Mouse (Mus musculus) lung, adult 18-20 months (tissue): ENCODE results near the gene Togaram1.

ENCODE experiments used
- DNase-seq, 2 experiments: peaks; one replicate each; pipeline ENCODE4 v3.0.0; 2022; ENCODE audit warnings: mixed read lengths in 2 of 2

Togaram1 gene

DNA sequence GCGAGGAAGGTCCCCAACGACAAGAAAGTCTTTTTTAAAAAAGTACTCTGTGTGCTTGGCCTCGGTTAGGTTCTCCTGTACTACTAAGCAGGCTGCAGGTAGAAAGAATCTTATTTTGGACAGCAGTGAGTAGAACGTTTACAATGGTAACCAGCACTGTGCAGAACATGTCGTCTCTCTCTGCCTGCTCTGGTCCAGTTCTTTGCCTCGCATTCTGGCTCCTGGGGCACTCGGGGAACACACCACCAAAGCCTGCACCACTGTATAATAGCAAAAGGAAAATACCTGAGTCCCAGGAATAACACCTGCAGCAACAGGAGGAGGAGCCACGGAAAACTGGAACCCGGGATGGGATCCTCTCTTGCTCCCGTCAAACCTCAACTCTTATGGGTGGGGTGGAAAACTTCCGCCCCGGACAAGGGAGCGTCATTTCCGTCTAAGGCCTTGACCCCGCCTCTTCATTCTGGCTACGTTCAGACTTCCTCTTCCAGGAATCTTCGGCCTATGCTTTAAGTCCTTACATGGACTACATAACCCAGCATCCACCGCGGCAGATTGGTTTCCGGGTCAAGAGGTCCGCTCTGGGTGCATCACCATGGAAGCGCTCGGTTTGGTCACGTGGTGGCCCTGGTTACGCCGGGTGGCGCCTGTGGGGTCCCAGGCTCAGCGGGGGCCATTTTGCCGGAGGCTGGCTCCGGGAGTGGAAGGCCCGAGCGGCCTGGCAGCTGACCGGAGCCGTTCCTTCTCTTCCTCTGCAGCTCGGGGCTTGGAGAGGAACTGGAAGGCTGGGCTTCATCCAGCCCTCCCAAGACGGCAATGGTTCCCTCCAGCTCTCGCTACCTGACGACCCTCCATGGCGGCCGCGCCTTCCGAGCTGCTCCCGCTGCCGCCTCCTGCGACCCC lies at the start of gene Togaram1, which contains the start of gene Klhl28:
Gene Togaram1 (plus strand): TSS at position 681 of the 903 bp plus-strand sequence.
Gene Klhl28 (minus strand): TSS at position 411 of the 903 bp plus-strand sequence.
- peak; percentile 100 for DNase-seq

DNA sequence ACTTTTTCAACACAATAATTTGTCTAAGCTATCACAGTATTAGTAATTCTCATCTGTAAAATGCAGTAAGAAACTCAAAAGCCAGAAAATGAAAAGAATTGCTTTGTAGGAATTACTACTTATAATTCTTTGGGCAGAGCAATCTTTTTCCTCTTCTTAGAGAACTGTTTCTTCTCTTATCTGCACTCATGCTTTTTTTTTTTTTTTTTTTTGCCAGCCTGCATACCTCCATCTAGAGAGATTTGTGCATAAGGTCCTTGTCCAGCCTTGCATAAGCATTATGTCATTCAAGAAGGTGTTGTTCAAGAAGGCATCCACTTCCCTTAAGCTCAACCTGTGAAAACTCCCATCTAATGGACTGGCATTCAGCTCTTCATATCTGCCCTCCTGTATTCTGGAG lies 48.9 kb upstream of the Togaram1 start:
- no peak for DNase-seq

DNA sequence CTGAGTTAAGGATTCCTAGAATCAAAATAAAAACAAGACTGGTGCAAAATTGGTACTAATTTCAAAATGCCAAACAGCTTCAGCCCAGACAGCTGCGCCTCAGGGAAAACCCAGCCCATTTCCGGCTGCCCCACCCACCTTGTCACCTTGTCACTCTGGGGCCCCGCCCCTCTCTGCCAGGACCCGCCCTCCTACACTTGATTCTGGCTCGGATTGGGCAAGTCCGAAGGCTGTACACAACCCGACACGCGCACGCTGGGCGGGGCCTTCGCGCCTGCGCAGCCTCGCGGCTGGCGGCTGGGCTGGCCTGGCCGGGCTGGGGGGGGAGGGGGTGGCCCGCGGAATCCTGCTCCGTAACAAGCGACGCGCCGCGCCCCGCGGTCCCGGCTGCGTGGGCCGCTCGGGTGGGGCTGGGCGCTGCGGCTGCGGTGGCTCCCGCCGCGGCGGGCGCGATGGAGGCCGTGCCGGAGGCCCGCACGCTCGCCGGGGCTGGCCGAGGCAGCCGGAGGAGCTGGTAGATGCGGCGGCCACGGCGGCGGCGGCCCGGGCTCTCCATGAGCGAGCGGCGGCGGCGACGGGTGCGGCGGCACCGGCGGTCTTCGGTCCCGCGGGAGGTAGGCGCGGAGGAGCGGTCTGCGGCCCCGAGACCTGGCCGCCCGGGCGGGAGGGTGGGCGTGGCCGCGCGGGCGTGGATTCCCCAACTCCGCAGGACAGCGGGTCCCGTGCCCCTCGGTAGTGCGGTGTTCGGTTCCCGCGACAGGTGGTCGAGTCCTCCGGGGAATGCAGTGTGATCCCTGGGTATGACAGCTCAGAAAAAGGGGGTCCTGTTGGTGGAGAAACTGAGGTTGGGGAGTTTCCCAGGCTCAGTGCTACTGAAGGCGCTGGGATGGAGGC lies 47.8 kb upstream of the Togaram1 start, which contains the start of gene Gm527:
Gene Gm527 (plus strand): TSS at position 329 of the 894 bp plus-strand sequence.
- peak; percentile 95 to 97 for DNase-seq

DNA sequence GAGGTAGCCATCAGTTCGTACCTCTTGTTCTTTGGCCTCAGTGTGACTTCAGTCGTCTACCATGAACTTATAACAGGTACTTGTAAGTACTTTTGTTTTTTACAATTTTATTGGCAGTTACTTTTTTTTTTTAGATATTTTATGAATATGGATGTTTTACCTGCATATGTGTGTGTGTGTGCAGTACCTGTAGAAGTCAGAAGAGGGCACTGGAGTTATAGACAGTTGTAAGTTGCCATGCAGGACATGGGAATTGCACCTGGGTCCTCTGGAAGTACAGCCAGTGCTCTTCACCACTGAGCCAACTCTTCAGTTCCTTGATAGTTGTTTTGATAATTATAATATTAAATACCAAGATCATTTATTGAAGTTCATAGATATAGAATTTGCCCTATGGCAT lies 28.1 kb upstream of the Togaram1 start:
- peak in 1 of 2 experiments; percentile 4 for DNase-seq

DNA sequence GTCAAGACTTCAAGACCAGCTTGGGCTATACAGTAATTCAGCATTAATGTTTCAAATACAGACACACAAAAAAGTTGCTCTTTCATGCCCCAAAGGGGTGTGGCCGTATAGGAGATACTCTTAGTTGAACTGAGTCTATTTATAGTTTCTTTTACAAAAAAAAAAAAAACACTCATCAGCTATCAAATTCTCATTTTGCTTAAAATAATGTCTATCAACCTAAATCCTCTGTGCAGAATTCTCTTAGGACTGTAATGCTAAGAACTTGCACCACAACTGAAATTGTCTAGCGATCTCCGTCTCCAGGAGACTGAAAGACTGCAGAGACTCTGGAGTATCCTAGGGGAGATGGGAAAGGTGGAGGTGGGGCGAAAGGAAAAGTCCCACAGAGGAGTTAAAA lies 1.0 kb upstream of the Togaram1 start:
- DNase-seq, result no peak

DNA sequence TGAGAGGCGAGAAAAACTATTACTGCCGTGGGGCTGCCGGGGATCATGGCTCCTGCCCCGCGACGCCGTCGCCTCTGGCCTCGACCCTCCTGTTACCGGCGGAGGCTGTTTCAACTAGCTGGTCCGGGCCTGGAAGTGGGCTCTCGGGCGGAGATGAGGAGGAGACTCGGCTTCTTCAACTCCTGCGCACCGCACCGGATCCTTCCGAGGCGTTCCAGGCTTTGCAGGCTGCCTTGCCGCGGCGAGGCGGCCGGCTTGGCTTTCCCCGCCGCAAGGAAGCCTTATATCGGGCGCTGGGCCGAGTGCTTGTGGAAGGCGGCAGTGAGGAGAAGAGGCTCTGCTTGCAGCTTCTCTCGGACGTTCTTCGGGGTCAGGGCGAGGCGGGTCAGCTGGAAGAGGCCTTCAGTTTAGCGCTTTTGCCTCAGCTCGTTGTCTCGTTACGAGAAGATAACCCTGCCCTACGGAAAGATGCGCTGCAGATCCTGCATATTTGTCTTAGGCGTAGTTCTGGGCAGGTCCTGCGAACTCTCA lies 562 bp downstream of the Togaram1 start:
- DNase-seq, result peak; percentile 41 to 43

DNA sequence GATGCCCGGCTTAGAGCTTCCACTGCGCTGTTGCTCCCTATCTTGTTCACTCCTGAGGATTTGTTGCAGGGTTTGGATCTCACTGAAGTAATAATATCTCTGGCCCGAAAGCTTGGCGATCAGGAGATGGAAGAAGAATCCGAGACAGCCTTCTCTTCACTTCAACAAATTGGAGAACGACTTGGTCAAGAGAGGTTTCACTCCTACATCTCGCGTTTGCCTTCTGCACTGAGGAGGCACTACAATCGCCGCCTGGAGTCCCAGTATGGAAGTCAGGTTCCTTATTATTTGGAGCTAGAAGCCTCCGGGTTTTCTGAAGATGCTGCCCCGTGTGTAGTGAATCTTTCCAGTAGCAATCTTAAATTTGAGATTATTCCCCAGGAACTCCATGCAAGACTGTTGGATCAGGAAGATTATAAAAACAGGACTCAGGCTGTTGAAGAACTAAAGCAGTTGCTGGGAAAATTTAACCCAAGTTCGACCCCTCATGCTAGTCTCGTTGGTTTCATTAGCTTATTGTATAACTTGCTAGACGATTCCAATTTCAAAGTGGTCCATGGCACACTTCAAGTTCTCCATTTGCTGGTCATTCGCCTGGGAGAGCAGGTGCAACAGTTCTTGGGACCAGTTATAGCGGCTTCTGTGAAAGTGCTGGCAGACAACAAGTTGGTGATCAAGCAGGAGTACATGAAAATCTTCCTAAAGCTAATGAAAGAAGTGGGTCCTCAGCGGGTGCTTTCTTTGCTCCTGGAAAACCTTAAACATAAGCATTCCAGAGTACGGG lies 1.2 kb downstream of the Togaram1 start:
- peak; percentile 6 to 9 for DNase-seq

DNA sequence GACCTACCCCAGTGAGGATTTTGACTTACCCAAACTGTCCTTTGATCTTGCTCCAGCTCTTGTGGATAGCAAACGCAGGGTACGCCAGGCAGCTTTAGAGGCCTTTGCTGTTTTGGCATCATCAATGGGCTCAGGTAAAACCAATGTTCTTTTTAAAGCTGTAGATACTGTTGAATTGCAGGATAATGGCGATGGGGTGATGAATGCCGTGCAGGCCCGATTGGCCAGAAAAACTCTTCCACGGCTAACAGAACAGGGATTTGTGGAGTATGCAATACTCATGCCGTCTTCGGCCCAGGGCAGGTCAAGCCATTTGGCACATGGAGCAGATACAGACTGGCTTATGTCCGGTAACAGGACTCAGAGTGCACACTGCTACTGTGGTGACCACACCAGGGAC lies 1.9 kb downstream of the Togaram1 start:
- DNase-seq, result peak; percentile 9 to 15

DNA sequence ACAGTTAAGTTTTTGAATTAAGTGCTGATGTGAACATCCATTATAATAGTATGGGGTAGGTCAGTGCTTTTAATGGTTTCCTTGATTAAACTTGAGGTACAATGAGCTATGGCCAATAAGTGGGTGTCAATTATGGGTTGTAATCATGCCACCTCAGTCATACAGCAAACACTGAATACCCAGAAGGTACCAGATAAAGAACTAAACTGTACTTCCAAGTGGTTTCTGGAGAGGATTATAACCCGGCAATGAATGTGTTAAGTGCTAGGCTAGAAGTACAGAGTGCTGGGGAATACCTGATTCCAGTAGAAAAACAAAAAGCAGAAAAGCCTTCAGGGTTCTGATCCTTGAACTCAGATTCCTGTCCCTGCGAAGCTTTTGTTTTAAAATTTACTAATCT lies 2.5 kb downstream of the Togaram1 start:
- DNase-seq, result no peak

DNA sequence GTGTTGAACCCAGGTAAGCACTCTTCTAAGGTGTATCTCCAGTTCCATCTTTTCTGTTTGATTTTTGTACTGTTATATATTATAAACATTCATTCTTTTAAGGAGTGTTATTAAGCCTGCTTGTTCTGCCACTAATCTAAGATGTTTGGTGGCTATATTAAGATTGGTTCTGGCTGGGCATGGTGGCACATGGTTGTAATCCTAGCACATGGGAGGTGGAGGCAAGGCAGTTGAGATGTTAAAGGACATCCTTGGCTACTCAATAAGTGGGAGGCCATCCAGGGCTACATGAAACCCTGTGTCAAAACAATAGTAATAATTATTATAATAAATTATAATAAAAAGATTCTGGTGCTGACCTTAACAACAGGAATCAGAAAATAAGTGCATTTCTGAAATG lies 5.8 kb downstream of the Togaram1 start:
- DNase-seq, result no peak

DNA sequence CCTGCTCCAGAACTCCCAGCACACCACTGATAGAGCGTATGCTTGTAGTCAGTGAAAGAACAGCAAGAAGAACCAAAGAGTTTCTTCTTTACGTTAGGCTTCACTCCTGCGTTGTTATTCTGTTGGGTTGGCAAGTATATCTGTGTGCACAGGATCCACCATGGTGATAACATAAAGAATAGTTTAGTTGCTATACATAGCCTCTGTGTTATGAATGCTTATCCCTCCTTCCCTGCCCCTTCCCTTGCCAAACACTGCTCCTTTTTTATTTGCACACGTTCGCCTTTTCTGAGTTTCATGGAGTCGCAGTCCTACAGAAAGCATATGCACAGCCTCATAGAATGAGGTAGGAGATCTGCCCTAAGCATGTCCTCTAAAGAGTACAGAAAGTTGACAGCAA lies 6.5 kb downstream of the Togaram1 start:
- DNase-seq, result no peak

DNA sequence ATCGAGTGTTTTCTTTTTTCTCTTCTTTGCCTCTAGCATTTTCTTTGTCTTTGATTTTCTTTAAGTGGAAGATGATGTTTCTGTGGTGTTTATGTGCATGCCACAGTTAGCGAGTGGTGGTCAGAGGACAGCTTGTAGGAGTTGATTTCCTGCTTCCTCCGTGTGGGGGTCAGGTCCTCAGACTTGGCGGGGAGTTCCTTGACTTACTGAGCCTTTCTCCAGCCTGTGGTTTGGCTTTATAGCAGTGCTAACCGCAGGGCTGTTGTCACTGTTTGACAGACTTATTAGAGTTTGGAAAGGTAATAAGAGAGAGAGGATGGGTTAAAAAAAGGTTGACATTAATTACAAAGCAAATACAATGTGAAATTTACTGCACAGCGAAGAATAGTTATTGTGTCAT lies 10.0 kb downstream of the Togaram1 start:
- peak in 1 of 2 experiments; percentile 7 for DNase-seq

DNA sequence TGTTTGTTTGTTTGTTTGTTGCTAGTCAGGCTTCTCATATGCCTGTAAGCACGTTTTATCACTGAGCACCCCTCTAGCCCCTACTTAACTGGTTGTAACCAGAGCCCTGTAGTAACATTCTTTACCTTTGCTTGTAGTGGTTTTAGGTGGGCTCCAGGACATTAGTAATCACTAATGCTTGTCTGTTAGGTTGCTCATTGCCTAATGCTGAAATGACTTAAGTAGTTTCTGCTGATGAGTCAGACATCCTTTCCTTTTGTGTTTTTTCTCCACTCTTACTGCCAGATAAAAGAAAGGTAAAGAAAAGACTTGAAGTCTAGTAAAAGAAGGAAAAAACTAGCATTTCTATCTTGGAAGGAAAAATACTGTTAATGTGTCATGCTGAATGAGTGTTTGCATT lies 10.6 kb downstream of the Togaram1 start:
- DNase-seq, result no peak

DNA sequence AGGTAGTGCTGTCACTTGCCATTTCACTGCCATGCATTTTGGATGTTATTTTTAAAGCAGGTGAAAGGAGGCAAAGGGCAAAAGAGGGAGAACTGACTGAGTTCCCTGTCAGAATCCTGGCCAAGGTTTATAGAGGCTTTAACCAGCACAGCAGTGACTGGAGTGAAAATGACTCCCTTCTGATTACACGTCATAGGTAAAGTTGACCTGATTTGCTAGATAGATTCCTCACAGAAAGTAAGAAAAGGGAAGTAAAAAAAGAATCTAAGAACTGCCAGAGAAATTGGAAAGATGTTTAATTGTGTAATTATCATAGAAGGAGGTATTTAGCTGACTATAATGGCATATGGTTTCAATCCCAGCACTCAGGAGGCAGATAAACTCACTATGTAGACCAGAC lies 11.9 kb downstream of the Togaram1 start:
- no peak for DNase-seq

DNA sequence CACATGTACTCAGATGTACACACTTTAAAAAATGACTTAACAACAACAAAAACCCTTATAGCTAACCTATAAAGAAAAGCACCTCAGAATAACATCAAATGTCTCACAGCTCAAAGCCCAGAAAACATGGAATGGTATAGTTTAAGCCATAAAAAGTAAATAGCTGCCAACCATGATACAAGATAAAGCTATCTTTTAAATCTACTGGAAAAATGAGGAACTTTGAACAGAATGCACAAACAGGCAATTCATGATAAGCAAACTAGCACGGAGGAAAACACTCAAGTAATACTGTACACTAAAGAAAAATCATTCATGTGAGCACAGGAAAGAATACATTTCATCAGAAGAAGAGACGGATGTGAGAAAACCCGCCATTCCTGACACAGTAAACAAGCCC lies 42.1 kb downstream of the Togaram1 start:
- DNase-seq, result no peak

DNA sequence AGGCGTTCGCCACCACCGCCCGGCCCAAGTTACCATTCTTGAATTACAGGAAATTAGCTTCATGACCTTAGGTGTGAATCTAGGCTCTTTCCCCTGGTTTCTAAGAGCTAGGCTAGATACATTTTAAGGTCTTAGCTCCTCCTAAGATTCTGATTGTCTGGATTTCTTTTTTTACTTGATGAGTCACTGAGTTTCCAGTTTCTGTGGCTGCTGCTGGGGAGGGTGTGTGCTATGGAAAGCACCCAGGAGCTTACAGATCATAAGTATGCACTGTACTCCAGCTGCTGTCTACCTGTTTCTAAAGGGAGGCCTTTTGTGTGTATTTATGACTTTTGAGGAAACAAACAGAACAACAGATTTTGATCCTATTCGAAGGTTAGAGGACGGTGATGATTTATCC lies 57.2 kb downstream of the Togaram1 start:
- DNase-seq, result no peak

DNA sequence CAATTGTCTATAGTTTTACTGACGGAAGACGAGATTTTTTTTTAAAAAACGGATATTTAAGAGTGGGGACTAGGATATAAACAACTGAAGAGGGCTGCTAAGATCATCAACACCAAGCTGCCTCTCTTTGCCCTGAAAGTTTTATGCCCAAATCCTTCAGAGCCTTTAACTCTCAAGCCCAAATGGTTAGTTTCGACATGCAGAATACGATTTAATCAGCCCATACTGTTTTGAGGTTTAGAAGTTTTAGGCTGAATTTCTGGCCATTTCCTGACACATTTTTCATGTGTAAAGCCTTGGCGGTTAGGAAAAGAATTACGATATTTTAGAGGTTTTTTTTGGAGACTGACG lies 70.2 kb downstream of the Togaram1 start:
- no peak for DNase-seq

DNA sequence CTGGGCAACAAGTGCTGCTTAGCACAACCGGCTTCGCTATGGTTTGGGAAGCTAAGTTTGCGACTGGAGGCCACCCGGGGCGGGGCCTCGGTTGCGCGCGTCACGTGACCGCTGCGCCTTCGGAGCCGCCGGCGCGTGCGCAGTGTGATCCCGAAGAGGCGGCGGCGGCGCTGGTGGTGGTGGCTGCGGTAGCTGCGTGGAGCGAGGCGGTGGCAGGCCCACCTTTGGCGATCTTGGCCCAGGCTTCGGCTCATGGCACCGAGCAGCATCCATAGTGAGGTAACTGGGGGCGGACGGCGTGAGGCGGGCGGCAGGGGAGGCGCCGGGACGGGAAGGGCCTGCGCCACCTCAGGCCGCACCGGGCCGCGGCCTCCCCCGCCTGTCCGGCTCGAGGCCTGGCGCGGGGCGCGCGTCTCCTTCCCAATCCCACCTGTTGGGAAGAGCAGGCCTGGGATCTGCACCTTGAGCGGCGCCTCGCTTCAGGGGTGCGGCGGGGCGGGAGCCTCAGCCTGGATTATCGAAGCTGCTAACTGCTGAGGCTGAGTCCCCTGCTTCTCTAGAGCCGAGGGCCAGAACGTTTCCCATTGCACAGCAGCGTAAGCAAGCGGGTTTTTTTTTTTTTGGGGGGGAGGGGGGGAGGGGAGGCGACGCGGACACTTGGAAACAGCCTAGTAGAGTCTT lies 70.7 kb downstream of the Togaram1 start, which contains the start of gene Prpf39:
Gene Prpf39 (plus strand): TSS at position 144 of the 681 bp plus-strand sequence.
- peak; percentile 89 to 91 for DNase-seq

DNA sequence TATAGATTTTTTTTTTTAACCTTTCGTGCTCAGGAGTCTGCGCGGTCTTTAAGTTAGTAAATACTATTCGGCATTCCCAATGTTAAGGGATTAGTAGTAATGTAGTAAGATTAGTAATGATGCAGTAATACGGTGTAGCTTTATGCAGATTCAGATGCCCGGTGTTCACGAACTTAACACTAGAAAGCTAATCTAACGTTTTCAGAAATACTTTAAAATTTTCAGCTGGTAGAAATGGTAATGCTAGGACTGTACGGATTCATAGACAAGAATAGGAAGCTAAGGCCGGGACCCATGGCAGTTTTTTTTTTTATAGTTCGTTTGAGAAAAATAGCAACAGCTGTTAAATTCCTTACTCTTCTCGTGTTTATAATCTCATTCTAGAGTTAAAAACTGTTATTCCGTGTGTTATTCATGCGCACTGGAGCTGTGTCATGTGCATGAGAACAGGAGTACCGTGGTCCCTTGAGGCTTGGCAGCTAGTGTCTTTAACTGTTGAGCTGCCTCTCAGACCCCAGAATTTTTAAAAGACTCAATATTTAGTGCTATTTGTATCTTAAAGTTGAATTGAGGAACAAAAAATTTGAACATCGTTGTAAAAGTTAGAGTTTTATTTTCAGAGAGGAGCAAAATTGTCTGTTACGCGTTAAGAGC lies 71.4 kb downstream of the Togaram1 start:
- DNase-seq, result no peak

DNA sequence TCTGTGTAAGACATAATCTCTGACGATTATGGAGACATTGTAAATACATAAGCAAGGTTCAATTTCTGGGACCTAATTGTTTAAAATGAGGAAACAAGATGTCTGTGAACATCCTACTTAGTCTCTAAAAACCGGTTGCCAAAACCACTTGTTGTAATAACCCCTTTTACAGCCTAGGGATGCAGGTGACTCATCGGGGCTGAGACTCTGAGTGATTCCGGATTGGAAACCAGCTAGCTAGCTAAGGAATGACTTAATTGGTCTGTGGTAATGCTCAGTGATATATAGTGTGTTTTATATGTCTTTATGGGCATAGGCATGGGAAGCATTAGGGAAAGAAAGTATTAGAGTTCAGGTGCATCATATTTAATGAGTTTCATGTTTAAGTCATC lies 71.9 kb downstream of the Togaram1 start:
- DNase-seq, result peak in 1 of 2 experiments; percentile 28

DNA sequence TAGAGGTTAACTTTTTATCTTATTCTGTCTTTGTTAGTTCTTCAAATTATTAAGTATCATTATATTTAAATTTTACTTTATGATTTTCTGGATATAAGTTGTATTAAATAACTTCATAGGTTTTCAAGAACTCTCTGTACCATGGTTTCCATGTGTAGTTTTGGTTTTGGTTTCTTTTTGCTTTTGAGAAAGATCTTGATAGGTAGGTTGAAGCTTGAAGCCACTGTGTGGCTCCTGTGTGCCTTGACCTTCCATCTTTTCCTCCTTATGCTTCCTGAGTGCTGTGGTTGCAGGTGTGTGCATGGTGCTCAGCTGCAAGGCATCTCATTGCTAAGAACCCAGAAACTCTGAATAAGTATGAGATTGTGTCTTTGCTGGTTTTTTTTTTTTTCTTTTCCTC lies 83.2 kb downstream of the Togaram1 start:
- no peak for DNase-seq
